In genomic region chr1:184266051-184266450, GRCm38 (mm10) we compare ENCODE assay signal across 8 mouse cellular contexts.
DNase-seq lines count a peak whose midpoint lies in the region; ATAC-seq and TF ChIP-seq lines count a peak whose summit lies in the region.

No protein-coding gene starts in this region.

- no peak overlapping the region for H3K9ac ChIP-seq in limb, embryonic 13.5 days

- no peaks in the 10 kb centered on the region for H3K36me3 ChIP-seq in kidney, adult 2 months (ENCODE audit: control insufficient read depth, insufficient read depth, low read length)
- no peaks in the 10 kb centered on the region for H3K36me3 ChIP-seq in limb, embryonic 13.5 days

- no peak for TF ChIP-seq POLR2A in kidney, adult 2 months (IDR thresholded peaks at IDR 0.05; ENCODE audit: low read depth, low read length)

- no peak overlapping the region for H3K27ac ChIP-seq in kidney, adult 2 months (ENCODE audit: insufficient read depth, low read depth, low read length)
- no peak overlapping the region for H3K27ac ChIP-seq in limb, embryonic 13.5 days

- no peaks in the 10 kb centered on the region for H3K4me1 ChIP-seq in kidney, adult 2 months (ENCODE audit: control insufficient read depth, insufficient read depth, low read length)
- H3K4me1 ChIP-seq in limb, embryonic 13.5 days = peaks cover 21% of the 10 kb centered on the region

- H3K27me3 ChIP-seq in kidney, adult 2 months (replicated peaks; ENCODE audit: control insufficient read depth, insufficient read depth, low read length) = 0 out of 2 replicates have a peak, but pooled peaks cover 1% of the 10 kb centered on the region
- H3K27me3 ChIP-seq in limb, embryonic 13.5 days = peaks cover 10% of the 10 kb centered on the region; the same call in 1 of the 2 replicates

- WGBS in kidney, adult 2 months = 10% methylated on average over 8 of the region's 8 CpGs
- 12% methylated on average over 8 of the region's 8 CpGs for WGBS in limb, embryonic 13.5 days

- ATAC-seq in limb, embryonic 13.5 days (ENCODE audit: low FRiP score, low read depth) = peak; percentile 58; the same call in 1 of the 2 replicates
- ATAC-seq in neutrophil, adult 5-6 weeks (ENCODE audit: extremely low read depth, insufficient number of reproducible peaks, low FRiP score, poor library complexity, severe bottlenecking) = peak; percentile 57

- peak; percentile 31 for DNase-seq in ovary, postnatal 36 days (ENCODE audit: low spot score)
- DNase-seq in ovary, postnatal 10 days (ENCODE audit: low spot score) = no peak
- DNase-seq in cerebellum, adult 11-12 months = peak; percentile 7
- DNase-seq in frontal cortex, postnatal 14 days (ENCODE audit: low spot score in 2 of 2) = peak; percentile 9 to 61
- peak; percentile 66 for DNase-seq in kidney, adult 2 months
- peak; percentile 79 for DNase-seq in thymus, postnatal 0 days (ENCODE audit: low spot score)

- peak; percentile 90 for TF ChIP-seq CTCF in kidney, adult 2 months (conservative IDR thresholded peaks at IDR 0.05; ENCODE audit: insufficient read depth, insufficient read length, low read depth, low read length)

- H3K4me2 ChIP-seq in limb, embryonic 13.5 days (replicated peaks) = peak overlapping the region; percentile 50

- H3K9me3 ChIP-seq in limb, embryonic 13.5 days = no peaks in the 10 kb centered on the region; the same call in 1 of the 2 replicates

- H3K4me3 ChIP-seq in kidney, adult 2 months (ENCODE audit: insufficient read depth, low read depth, low read length) = no peak overlapping the region
- 0 out of 2 replicates have a peak overlapping the region, but pooled peaks have one; percentile 11 for H3K4me3 ChIP-seq in limb, embryonic 13.5 days
